Mouse (Mus musculus) T-helper 1 cell (primary cell): ENCODE measurements around the gene Gm49333.

Experiments used
- in situ Hi-C: fragments of 300-600 bp; cut with MboI, MseI; formaldehyde crosslinking; loops from one replicate; pipeline ENCODE4 v1.15.1; 2025; ENCODE audit warnings: high pct_unique_total_duplicates

Gm49333 gene

GRCm38 (mm10) chr16:20611357-20612227 lies at the start of gene Gm49333, which contains the start of the genes Eef1akmt4 and Alg3:
Gene Gm49333 (plus strand): TSS chr16:20611610.
Gene Eef1akmt4 (plus strand): TSS chr16:20611593.
Gene Alg3 (minus strand): TSS chr16:20611735.
- in situ Hi-C loops, result no loop called here

GRCm38 (mm10) chr16:20565075-20565474 lies 46.3 kb upstream of the Gm49333 start:
- in situ Hi-C loops, result no loop called here

GRCm38 (mm10) chr16:20589366-20589938 lies 22.0 kb upstream of the Gm49333 start, which contains the start of gene Vwa5b2:
Gene Vwa5b2 (plus strand): TSS chr16:20589471.
- in situ Hi-C loops, result loop anchor here (10.0 kb wide), 1 partner anchor 255 kb away; no protein-coding TSS in a partner anchor

GRCm38 (mm10) chr16:20589939-20590679 lies 21.3 kb upstream of the Gm49333 start:
- in situ Hi-C loops, result loop anchor here (10.0 kb wide), 1 partner anchor 255 kb away; no protein-coding TSS in a partner anchor

- in situ Hi-C loops, result no loop called here
These were observed 20.8 kb upstream of the Gm49333 start for GRCm38 (mm10) chr16:20590680-20591038.

- in situ Hi-C loops, result no loop called here
These were observed 20.2 kb upstream of the Gm49333 start for GRCm38 (mm10) chr16:20591076-20591705.

GRCm38 (mm10) chr16:20595060-20595673 lies 16.2 kb upstream of the Gm49333 start:
- in situ Hi-C loops, result no loop called here

GRCm38 (mm10) chr16:20595737-20596136 lies 15.7 kb upstream of the Gm49333 start:
- in situ Hi-C loops, result no loop called here

GRCm38 (mm10) chr16:20596687-20597441 lies 14.5 kb upstream of the Gm49333 start:
- in situ Hi-C loops, result no loop called here

- in situ Hi-C loops, result loop anchor here (5.0 kb wide), 1 partner anchor 38 kb away; no protein-coding TSS in a partner anchor
These were observed 10.9 kb upstream of the Gm49333 start for GRCm38 (mm10) chr16:20600511-20600910.

- in situ Hi-C loops, result loop anchor here (5.0 kb wide), 1 partner anchor 42 kb away; no protein-coding TSS in a partner anchor
These were observed 6.7 kb upstream of the Gm49333 start for GRCm38 (mm10) chr16:20604705-20605104.

- in situ Hi-C loops, result no loop called here
These were observed 681 bp upstream of the Gm49333 start for GRCm38 (mm10) chr16:20610501-20611356.

GRCm38 (mm10) chr16:20619541-20620398 lies 8.4 kb downstream of the Gm49333 start:
- in situ Hi-C loops, result loop anchor here (5.0 kb wide), 1 partner anchor 93 kb away; no protein-coding TSS in a partner anchor

GRCm38 (mm10) chr16:20620399-20620735 lies 9.0 kb downstream of the Gm49333 start:
- in situ Hi-C loops, result loop anchor here (5.0 kb wide), 1 partner anchor 92 kb away; no protein-coding TSS in a partner anchor

GRCm38 (mm10) chr16:20620751-20621190 lies 9.4 kb downstream of the Gm49333 start:
- in situ Hi-C loops, result loop anchor here (5.0 kb wide), 1 partner anchor 92 kb away; no protein-coding TSS in a partner anchor

- in situ Hi-C loops, result loop anchor here (5.0 kb wide), 1 partner anchor 91 kb away; no protein-coding TSS in a partner anchor
These were observed 10.0 kb downstream of the Gm49333 start, which contains the start of gene Camk2n2 for GRCm38 (mm10) chr16:20621191-20621990. Gene Camk2n2 (minus strand): TSS chr16:20621287.
